Mouse (Mus musculus) heart, adult 2 months (tissue): ENCODE measurements around the gene Hoxa10.

Experiments
- CTCF ChIP-seq: fragments of 200-600 bp; IDR thresholded peaks from 2 replicates; pipeline ENCODE4 v1.8.1; 2022; ENCODE audit warnings: antibody characterized with exemption, mild to moderate bottlenecking, moderate library complexity
- EP300 ChIP-seq: fragments of 200-500 bp; IDR thresholded peaks from 2 replicates; pipeline ENCODE4 v1.6.1; 2011; ENCODE audit warnings: low read depth, low read length, control low read depth; ENCODE audit not compliant: insufficient read depth
- POLR2A ChIP-seq: fragments of 200-500 bp; IDR thresholded peaks from 2 replicates; pipeline ENCODE4 v1.6.1; 2011; ENCODE audit warnings: mild to moderate bottlenecking, low read depth, low read length, control low read depth; ENCODE audit not compliant: insufficient read depth

- TF ChIP-seq CTCF, result no peak; the same call in none of the 2 replicates
- no peak for TF ChIP-seq POLR2A
- TF ChIP-seq EP300, result no peak
Observed at GRCm38 (mm10) chr6:52270494-52271480, 30.1 kb upstream of the Hoxa10 start.
